Mouse (Mus musculus) lung, adult 2 months (tissue): ENCODE results near the gene Mael.

ENCODE experiments used
- CTCF ChIP-seq: fragments of 200-500 bp; IDR thresholded peaks from 2 replicates; pipeline ENCODE4 v1.5.1; 2011; ENCODE audit warnings: mild to moderate bottlenecking, low read length, control low read depth; ENCODE audit not compliant: insufficient read depth
- POLR2A ChIP-seq: fragments of 200-500 bp; IDR thresholded peaks from 2 replicates; pipeline ENCODE4 v1.6.1; 2011; ENCODE audit warnings: low read depth, mild to moderate bottlenecking, control low read depth, low read length, borderline replicate concordance; ENCODE audit errors: extremely low read depth

DNA sequence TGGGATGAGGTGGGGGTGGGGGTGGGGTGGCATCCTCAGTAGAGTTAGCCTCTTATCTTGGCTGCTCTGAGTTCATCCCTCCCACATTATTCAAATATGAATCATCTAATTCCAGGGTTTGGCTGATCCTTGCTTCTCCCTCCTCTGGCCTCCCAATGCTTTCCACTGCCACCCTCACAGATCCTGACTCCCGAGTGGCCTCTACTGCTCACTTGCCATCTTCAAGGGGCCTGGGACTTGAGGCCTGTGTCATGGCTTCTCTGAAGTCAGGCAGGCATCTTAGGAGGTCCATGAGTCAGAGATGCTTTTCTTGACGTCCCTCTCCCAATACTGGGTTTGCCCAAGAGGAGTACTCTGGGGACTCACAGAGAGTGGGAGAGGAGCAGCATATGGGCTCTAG is 17.1 kb upstream of the Mael start:
- no peak for TF ChIP-seq CTCF
- TF ChIP-seq POLR2A, result no peak
